Mouse (Mus musculus) heart, postnatal 0 days (tissue): ENCODE results near the gene Plscr3. TPM values are rescaled to one million over a fixed set of nuclear protein-coding genes. Genes with fewer than 3 reads are reported as not detected.

ENCODE experiments used
- ATAC-seq: fragments of 200-750 bp; cut with Nextera tagmentation; 2 replicates; pipeline ENCODE4 v1.8.0; 2017; ENCODE audit warnings: low read depth, moderate number of reproducible peaks, moderate library complexity; ENCODE audit not compliant: insufficient read depth
- DNase-seq: peaks from one replicate; pipeline ENCODE4 v3.0.0-alpha.2; 2016; ENCODE audit warnings: low spot score
- H3K27ac ChIP-seq: fragments of 300-500 bp; sonication (generic); 2 replicates; pipeline ENCODE4 v1.5.1; 2014; ENCODE audit warnings: low read depth, mild to moderate bottlenecking
- H3K27me3 ChIP-seq: fragments of 300-500 bp; sonication (generic); 2 replicates; pipeline ENCODE4 v1.6.1; 2014; ENCODE audit warnings: low read length, mixed read lengths; ENCODE audit not compliant: control insufficient read depth, insufficient read depth
- H3K36me3 ChIP-seq: fragments of 300-500 bp; sonication (generic); replicated peaks from 2 replicates; pipeline ENCODE4 v1.6.1; 2014; ENCODE audit warnings: low read length, mixed read lengths; ENCODE audit not compliant: control insufficient read depth, insufficient read depth
- H3K4me1 ChIP-seq: fragments of 300-500 bp; sonication (generic); 2 replicates; pipeline ENCODE4 v1.6.1; 2014; ENCODE audit warnings: antibody characterized with exemption; ENCODE audit not compliant: control insufficient read depth, insufficient read depth
- H3K4me2 ChIP-seq: fragments of 300-500 bp; sonication (generic); 2 replicates; pipeline ENCODE4 v1.6.1; 2014; ENCODE audit warnings: low read depth, mild to moderate bottlenecking, low read length, moderate library complexity
- H3K4me3 ChIP-seq: fragments of 300-500 bp; sonication (generic); 2 replicates; pipeline ENCODE4 v1.5.1; 2014; ENCODE audit warnings: low read depth, low read length
- H3K9ac ChIP-seq: fragments of 300-500 bp; sonication (generic); replicated peaks from 2 replicates; pipeline ENCODE4 v1.6.1; 2014; ENCODE audit warnings: low read depth, low read length, mixed read lengths
- H3K9me3 ChIP-seq: fragments of 300-500 bp; sonication (generic); replicated peaks from 2 replicates; pipeline ENCODE4 v1.6.1; 2016; ENCODE audit warnings: low read length; ENCODE audit not compliant: control insufficient read depth
- CTCF ChIP-seq: IDR thresholded peaks from 2 replicates; pipeline ENCODE4 v1.5.1; 2016; ENCODE audit warnings: antibody characterized with exemption, control low read depth, low read depth
- EP300 ChIP-seq: IDR thresholded peaks from 2 replicates; pipeline ENCODE4 v1.6.1; 2016; ENCODE audit warnings: antibody characterized with exemption, low read depth
- WGBS: fragments of 180-500 bp; shearing (Covaris S2); extraction: QIAGEN DNeasy Blood & Tissue Kit; methylation state at CpG from one replicate; pipeline ENCODE4 v1.1.7; 2014; 5-methylcytosine and 5-hydroxymethylcytosine counted together
- polyA plus RNA-seq: library from polyadenylated mRNA; unstranded; fragments of >200 nt; fragmentation: Nextera tagmentation; extraction: Ambion mirVana; gene quantifications from 2 replicates; pipeline ENCODE4 v1.2.1, GENCODE M21; 2015
- total RNA-seq: library from RNA; depleted of rRNA; stranded (reverse); fragments of >200 nt; gene quantifications from 2 replicates; pipeline ENCODE4 v1.2.3, GENCODE M21; 2014; ENCODE audit warnings: low replicate concordance

Plscr3 gene
- total and polyA plus RNA-seq, 2 experiments from 2014 or later = 50.9 to 62.3 TPM

GRCm38 (mm10) chr11:69880853-69881603 is 34.9 kb downstream of the Plscr3 start, which contains the start of gene Kctd11:
TSS of gene Kctd11 (minus strand) at chr11:69881406.
- Histone ChIP-seq H3K9ac (peak within 1 kb of the TSS; percentile 59), H3K27me3 (no peaks in the 10 kb centered on the region)
- WGBS = under 1% methylated on average over 46 of the region's 46 CpGs

GRCm38 (mm10) chr11:69881787-69882670 is 35.9 kb downstream of the Plscr3 start:
- WGBS = 60% methylated on average over 21 of the region's 21 CpGs
- peaks cover 8% of the 10 kb centered on the region; the same call in 1 of the 2 replicates for H3K4me1 ChIP-seq
- no peaks in the 10 kb centered on the region for H3K27me3 ChIP-seq
- TF ChIP-seq CTCF = no peak
- TF ChIP-seq EP300 = no peak
- peak overlapping the region; percentile 59; the same call in 1 of the 2 replicates for H3K9ac ChIP-seq
- no peaks in the 10 kb centered on the region for H3K9me3 ChIP-seq
- peak overlapping the region; percentile 90 for H3K27ac ChIP-seq
- DNase-seq (no peak), ATAC-seq (no peak)
- peak overlapping the region; percentile 58 for H3K4me3 ChIP-seq
- peak overlapping the region; percentile 81 for H3K4me2 ChIP-seq
- no peaks in the 10 kb centered on the region for H3K36me3 ChIP-seq

More at GRCm38 (mm10) chr11:69880853-69881603, 34.9 kb downstream of the Plscr3 start, which contains the start of gene Kctd11:
- no peaks in the 10 kb centered on the region for H3K36me3 ChIP-seq
- peak; percentile 26 for TF ChIP-seq CTCF
- peak; percentile 68 for TF ChIP-seq EP300
- H3K9me3 ChIP-seq = no peaks in the 10 kb centered on the region
- DNase-seq (peak; percentile 81), ATAC-seq (peak; percentile 84)
- peaks cover 8% of the 10 kb centered on the region; the same call in 1 of the 2 replicates for H3K4me1 ChIP-seq
- H3K4me3 ChIP-seq = peak within 1 kb of the TSS; percentile 58
- H3K4me2 ChIP-seq = peak within 1 kb of the TSS; percentile 81
- H3K27ac ChIP-seq = peak within 1 kb of the TSS; percentile 90

GRCm38 (mm10) chr11:69883066-69883465 is 36.9 kb downstream of the Plscr3 start:
- no peak overlapping the region for H3K9ac ChIP-seq
- no peak overlapping the region for H3K27ac ChIP-seq
- H3K4me3 ChIP-seq = no peak overlapping the region
- no peaks in the 10 kb centered on the region for H3K9me3 ChIP-seq
- DNase-seq = no peak
- no peak overlapping the region for H3K4me2 ChIP-seq
- H3K4me1 ChIP-seq = peaks cover 8% of the 10 kb centered on the region; the same call in 1 of the 2 replicates
- WGBS = 60% methylated on average over 4 of the region's 4 CpGs
- no peak for ATAC-seq
- no peaks in the 10 kb centered on the region for H3K36me3 ChIP-seq
- TF ChIP-seq EP300 (no peak), CTCF (peak; percentile 22)
- H3K27me3 ChIP-seq = no peaks in the 10 kb centered on the region

GRCm38 (mm10) chr11:69883527-69884151 is 37.5 kb downstream of the Plscr3 start:
- Histone ChIP-seq H3K4me3 (no peak overlapping the region), H3K36me3 (no peaks in the 10 kb centered on the region), H3K9me3 (no peaks in the 10 kb centered on the region), H3K4me2 (no peak overlapping the region), H3K9ac (no peak overlapping the region), H3K27me3 (no peaks in the 10 kb centered on the region), H3K4me1 (peaks cover 8% of the 10 kb centered on the region; the same call in 1 of the 2 replicates), H3K27ac (peak overlapping the region; percentile 60)
- TF ChIP-seq CTCF = no peak
- no peak for TF ChIP-seq EP300
- no peak for ATAC-seq
- 76% methylated on average over 8 of the region's 8 CpGs for WGBS
- no peak for DNase-seq

GRCm38 (mm10) chr11:69884240-69884639 is 38.1 kb downstream of the Plscr3 start:
- WGBS = 53% methylated on average over 9 of the region's 9 CpGs
- TF ChIP-seq CTCF = no peak
- TF ChIP-seq EP300 = no peak
- peak overlapping the region; percentile 33 for H3K4me2 ChIP-seq
- no peak overlapping the region for H3K4me3 ChIP-seq
- ATAC-seq (no peak), DNase-seq (no peak)
- H3K27ac ChIP-seq = peak overlapping the region; percentile 60
- H3K4me1 ChIP-seq = peaks cover 8% of the 10 kb centered on the region; the same call in 1 of the 2 replicates
- H3K9ac ChIP-seq = no peak overlapping the region; the same call in 1 of the 2 replicates
- H3K9me3 ChIP-seq = no peaks in the 10 kb centered on the region
- 0 out of 2 replicates have a peak, but pooled peaks cover 2% of the 10 kb centered on the region for H3K27me3 ChIP-seq
- no peaks in the 10 kb centered on the region for H3K36me3 ChIP-seq
